Mouse (Mus musculus) lung, postnatal 0 days (tissue): ENCODE results near the gene Spc24.
"Not testable (repeated sequence)": the region's sequence is repeated elsewhere in the genome, so short reads cannot be mapped to it uniquely, and the experiment has no call there.

ENCODE experiments used
- CTCF ChIP-seq: IDR thresholded peaks from 2 replicates; pipeline ENCODE4 v1.5.1; 2016; ENCODE audit warnings: antibody characterized with exemption, mild to moderate bottlenecking
- EP300 ChIP-seq: IDR thresholded peaks from 2 replicates; pipeline ENCODE4 v1.6.1; 2016; ENCODE audit warnings: antibody characterized with exemption, mild to moderate bottlenecking, control low read depth

- TF ChIP-seq EP300, CTCF: not testable (repeated sequence)
These were observed 33.4 kb upstream of the Spc24 start for GRCm38 (mm10) chr9:21793507-21793906.
